Mouse (Mus musculus) hindbrain, embryonic 16.5 days (tissue): ENCODE data around the gene Mms22l. TPM values are rescaled to one million over a fixed set of nuclear protein-coding genes. Genes with fewer than 3 reads are reported as not detected.
"Not testable (repeated sequence)": the region's sequence is repeated elsewhere in the genome, so short reads cannot be mapped to it uniquely, and the experiment has no call there.

Experiments used
- ATAC-seq: fragments of 200-750 bp; cut with Nextera tagmentation; 2 replicates; pipeline ENCODE4 v1.8.0; 2017; ENCODE audit warnings: moderate TSS enrichment, moderate library complexity
- H3K27ac ChIP-seq: fragments of 300-500 bp; sonication (generic); 2 replicates; pipeline ENCODE4 v1.5.1; 2014; ENCODE audit warnings: low read depth, mild to moderate bottlenecking, control low read depth, low read length, moderate library complexity
- H3K27me3 ChIP-seq: fragments of 300-500 bp; sonication (generic); replicated peaks from 2 replicates; pipeline ENCODE4 v1.6.1; 2014; ENCODE audit warnings: low read length; ENCODE audit not compliant: control insufficient read depth, insufficient read depth
- H3K36me3 ChIP-seq: fragments of 300-500 bp; sonication (generic); 2 replicates; pipeline ENCODE4 v1.6.1; 2014; ENCODE audit warnings: mild to moderate bottlenecking, low read length, moderate library complexity, mixed read lengths; ENCODE audit not compliant: control insufficient read depth, insufficient read depth
- H3K4me1 ChIP-seq: fragments of 300-500 bp; sonication (generic); 2 replicates; pipeline ENCODE4 v1.6.1; 2014; ENCODE audit warnings: low read depth, low read length; ENCODE audit not compliant: control insufficient read depth, insufficient read depth
- H3K4me2 ChIP-seq: fragments of 300-500 bp; sonication (generic); 2 replicates; pipeline ENCODE4 v1.6.1; 2014; ENCODE audit warnings: mild to moderate bottlenecking, low read length, control low read depth, moderate library complexity
- H3K4me3 ChIP-seq: fragments of 300-500 bp; sonication (generic); 2 replicates; pipeline ENCODE4 v1.5.1; 2014; ENCODE audit warnings: mild to moderate bottlenecking, low read length, control low read depth, moderate library complexity
- H3K9ac ChIP-seq: fragments of 300-500 bp; sonication (generic); 2 replicates; pipeline ENCODE4 v1.6.1; 2014; ENCODE audit warnings: low read depth, mild to moderate bottlenecking, control low read depth, low read length, moderate library complexity
- H3K9me3 ChIP-seq: fragments of 300-500 bp; sonication (generic); 2 replicates; pipeline ENCODE4 v1.6.1; 2014; ENCODE audit warnings: mild to moderate bottlenecking, low read length, moderate library complexity; ENCODE audit not compliant: control insufficient read depth
- WGBS: fragments of 180-500 bp; shearing (Covaris S2); extraction: QIAGEN DNeasy Blood & Tissue Kit; methylation state at CpG from one replicate; pipeline ENCODE4 v1.1.7; 2014; 5-methylcytosine and 5-hydroxymethylcytosine counted together
- polyA plus RNA-seq: library from polyadenylated mRNA; unstranded; fragments of >200 nt; fragmentation: Nextera tagmentation; extraction: Ambion mirVana; gene quantifications from 2 replicates; pipeline ENCODE4 v1.2.1, GENCODE M21; 2015

The Mms22l gene
- polyA plus RNA-seq: 5.6 and 5.7 TPM in 2 replicates

DNA sequence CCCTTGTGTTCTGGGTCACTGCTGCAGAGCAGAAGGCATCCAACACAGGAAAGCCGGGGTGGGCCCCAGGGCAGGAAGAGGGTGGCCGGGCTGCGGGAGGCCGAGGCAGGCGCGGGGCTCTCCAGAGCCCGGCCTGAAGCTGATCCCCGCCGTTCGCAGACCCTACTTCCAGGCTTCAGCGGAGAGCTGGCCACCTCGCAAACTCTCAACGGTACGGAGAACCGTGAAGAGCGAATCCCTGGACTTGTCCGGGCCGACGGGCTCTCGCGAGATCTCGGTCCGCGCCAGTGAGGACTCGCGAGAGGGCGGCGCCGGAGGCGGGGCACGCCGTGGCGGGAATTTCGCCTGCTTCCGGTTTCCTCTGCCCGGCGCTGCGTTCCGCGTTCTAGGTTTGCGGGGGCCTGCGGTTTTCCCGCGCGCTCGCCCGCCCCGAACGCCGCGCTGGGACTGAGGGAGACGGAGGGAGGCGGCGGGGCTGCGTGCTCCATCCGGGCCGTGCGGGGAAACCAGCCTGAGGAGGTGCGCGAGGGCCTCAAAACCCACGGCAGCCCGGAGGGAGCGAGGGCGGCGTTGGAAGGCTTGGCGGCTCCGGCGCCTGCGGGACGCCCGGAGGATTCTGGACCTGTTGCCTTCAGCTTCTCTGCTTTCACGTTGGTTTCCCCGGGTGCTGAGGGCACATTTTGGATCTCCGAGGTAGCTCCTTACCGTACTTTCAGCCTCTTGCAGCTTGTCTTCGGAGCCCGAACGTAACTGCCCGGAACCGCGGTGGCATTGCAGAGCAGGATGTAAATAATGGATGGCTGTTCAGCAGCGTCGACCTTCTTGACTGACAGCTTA, at the start of gene Mms22l:
Mms22l (plus strand) TSS at position 336 of the 837 bp plus-strand sequence.
- Histone ChIP-seq H3K27me3 (no peaks in the 10 kb centered on the region), H3K4me3 (peak within 1 kb of the TSS; percentile 93), H3K9me3 (no peaks in the 10 kb centered on the region), H3K4me2 (peak within 1 kb of the TSS; percentile 93), H3K36me3 (no peaks in the 10 kb centered on the region), H3K9ac (peak within 1 kb of the TSS; percentile 81), H3K27ac (peak within 1 kb of the TSS; percentile 92), H3K4me1 (peaks cover 3% of the 10 kb centered on the region; the same call in 1 of the 2 replicates)
- ATAC-seq: peak; percentile 100
- under 1% methylated on average over 76 of the region's 83 CpGs for WGBS

DNA sequence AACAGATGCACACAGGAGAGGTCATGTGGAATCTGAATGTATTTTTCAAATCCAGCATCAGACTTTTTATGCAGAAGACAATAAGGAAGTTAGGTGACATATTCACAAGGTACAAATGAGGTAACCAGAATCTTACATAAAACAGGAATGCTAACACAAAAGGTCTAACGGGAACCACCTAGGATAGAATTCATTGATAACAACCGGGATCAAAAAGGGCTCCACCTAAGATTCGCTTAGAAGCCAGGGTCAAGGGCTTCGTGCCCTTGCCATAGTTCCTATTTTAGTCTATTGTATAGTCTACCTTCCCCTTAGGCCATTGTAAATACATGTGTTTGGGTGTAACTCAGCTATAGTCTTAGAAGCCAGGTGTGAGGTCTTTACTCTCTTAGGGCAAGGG, 12.2 kb upstream of the Mms22l start:
- H3K4me2 ChIP-seq, H3K4me1 ChIP-seq: not testable (repeated sequence)
- WGBS: 94% methylated on average over 4 of the region's 4 CpGs

DNA sequence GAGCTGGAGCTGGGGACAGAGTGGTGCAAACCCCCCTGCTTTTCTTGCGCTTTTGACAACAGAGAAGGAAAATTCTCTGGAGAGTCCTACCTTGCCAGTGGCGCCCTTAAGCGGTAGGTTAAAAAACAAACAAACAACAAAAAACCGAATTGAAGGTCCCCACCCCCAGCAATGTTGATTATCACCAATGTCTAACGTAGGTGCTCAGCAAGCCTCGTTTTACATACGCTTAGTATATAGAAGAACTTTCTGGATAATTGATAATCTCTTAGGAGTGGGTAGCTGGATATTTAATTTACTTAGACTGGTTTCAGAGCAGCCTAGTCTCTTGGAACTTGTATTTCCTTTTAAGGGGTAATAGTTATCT, 685 bp downstream of the Mms22l start:
- Histone ChIP-seq H3K4me3 (peak overlapping the region; percentile 93), H3K9ac (peak overlapping the region; percentile 81), H3K36me3 (no peaks in the 10 kb centered on the region), H3K4me2 (peak overlapping the region; percentile 93), H3K27me3 (no peaks in the 10 kb centered on the region), H3K9me3 (no peaks in the 10 kb centered on the region), H3K27ac (no peak overlapping the region; the same call in 1 of the 2 replicates), H3K4me1 (peaks cover 3% of the 10 kb centered on the region; the same call in 1 of the 2 replicates)
- no peak for ATAC-seq
- under 1% methylated on average over 7 of the region's 7 CpGs for WGBS

More for the DNA sequence above, 12.2 kb upstream of the Mms22l start:
- H3K9me3 ChIP-seq, H3K27me3 ChIP-seq, H3K9ac ChIP-seq, H3K4me3 ChIP-seq, H3K27ac ChIP-seq, ATAC-seq, H3K36me3 ChIP-seq: not testable (repeated sequence)

DNA sequence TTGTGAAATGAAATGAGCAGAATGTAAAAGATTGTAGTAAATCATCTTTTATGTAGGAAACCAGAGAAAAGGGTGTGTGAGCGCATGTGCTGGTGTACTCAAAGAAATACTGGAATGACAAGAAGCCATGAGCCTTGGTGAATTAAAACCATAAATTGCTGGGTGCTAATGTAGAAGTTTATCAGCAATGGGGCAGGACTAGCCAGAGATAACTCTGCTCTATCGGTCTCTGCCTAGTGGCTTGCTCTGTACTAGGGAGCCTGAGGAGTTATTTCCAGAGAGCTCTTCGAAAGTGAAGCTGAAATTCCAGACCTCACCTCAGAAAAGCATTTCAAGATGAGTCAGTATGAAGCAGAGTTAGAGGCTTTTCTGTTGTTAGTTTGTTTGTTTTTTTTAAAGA, 12.9 kb downstream of the Mms22l start:
- no peak for ATAC-seq
- 97% methylated on average over 3 of the region's 3 CpGs for WGBS

DNA sequence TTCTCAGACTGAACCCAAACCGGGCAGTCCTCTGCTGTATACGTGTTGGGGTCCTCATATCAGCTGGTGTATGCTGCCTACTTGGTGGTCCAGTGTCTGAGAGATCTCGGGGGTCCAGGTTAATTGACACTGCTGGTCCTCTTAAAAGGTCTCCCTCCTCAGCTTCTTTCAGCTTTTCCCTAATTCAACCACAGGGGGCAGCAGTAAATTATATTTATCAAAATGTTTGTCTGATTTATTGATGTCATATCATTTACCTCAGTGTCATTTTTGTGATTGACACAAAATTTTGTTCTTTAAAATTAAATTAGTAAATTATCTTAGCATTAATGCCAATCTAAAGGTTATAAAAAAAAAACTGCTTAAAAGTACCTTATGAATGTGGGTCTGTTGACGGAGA, 40.7 kb downstream of the Mms22l start:
- H3K4me2 ChIP-seq: no peak overlapping the region
- WGBS: 78% methylated on average over 4 of the region's 4 CpGs
- H3K4me1 ChIP-seq: no peaks in the 10 kb centered on the region
- no peak for ATAC-seq
- H3K9ac ChIP-seq: no peak overlapping the region
- no peak overlapping the region for H3K4me3 ChIP-seq
- H3K36me3 ChIP-seq: no peaks in the 10 kb centered on the region
- H3K27me3 ChIP-seq: no peaks in the 10 kb centered on the region
- no peaks in the 10 kb centered on the region for H3K9me3 ChIP-seq
- H3K27ac ChIP-seq: no peak overlapping the region

More for the DNA sequence above, 12.9 kb downstream of the Mms22l start:
- Histone ChIP-seq H3K9me3 (no peaks in the 10 kb centered on the region), H3K4me3 (no peak overlapping the region), H3K36me3 (no peaks in the 10 kb centered on the region), H3K4me1 (no peaks in the 10 kb centered on the region), H3K4me2 (no peak overlapping the region), H3K27me3 (no peaks in the 10 kb centered on the region), H3K9ac (no peak overlapping the region), H3K27ac (no peak overlapping the region)

DNA sequence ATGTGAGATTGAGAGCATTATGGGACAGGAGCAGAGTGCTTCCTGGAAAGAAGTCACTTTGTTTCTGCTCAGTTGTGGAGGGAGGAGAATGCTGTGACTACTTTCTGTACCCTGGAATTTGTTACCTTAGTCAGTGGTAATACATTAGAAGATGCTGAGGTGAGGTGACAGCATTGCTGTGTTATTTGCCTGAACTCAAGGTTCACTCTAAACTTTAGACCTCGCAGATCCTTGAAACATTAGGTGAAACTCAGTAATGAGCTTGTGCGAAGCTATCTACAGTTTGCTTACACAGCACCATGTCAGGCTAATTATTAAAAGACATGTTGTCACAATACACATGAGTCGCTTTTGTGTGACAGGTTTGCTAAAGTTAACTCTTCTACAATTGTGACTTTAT, 47.2 kb downstream of the Mms22l start:
- peaks cover 4% of the 10 kb centered on the region; the same call in 1 of the 2 replicates for H3K4me1 ChIP-seq
- 74% methylated on average over 3 of the region's 3 CpGs for WGBS
- no peak for ATAC-seq

DNA sequence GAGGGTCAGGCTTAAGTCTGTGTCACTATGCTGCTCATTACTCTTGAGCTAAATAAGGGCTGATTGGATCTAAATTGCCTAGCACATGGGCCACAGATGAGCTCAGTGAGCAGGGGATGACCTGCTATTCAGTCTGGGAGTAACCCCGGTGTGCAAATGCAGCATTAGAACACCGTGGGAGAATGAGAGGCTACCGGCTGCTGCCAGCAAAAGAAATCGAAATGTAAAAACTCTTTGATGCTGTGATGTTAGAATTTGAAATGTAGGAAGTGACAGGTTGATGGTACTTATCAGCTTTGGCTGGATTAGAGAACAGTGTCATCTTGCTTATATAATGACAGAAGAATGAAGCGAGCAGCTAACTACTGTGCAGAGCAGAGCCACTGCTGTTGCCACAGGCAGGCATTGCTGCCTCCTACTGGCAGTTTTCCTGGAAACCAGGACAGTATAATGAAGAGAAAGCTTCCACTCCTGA, 48.5 kb downstream of the Mms22l start:
- peak; percentile 98 for ATAC-seq
- no peaks in the 10 kb centered on the region for H3K36me3 ChIP-seq
- no peak overlapping the region for H3K27ac ChIP-seq
- H3K4me1 ChIP-seq: peaks cover 4% of the 10 kb centered on the region; the same call in 1 of the 2 replicates
- H3K9ac ChIP-seq: no peak overlapping the region
- H3K4me2 ChIP-seq: peak overlapping the region; percentile 29; the same call in 1 of the 2 replicates
- 0 out of 2 replicates have a peak overlapping the region, but pooled peaks have one; percentile 9 for H3K4me3 ChIP-seq
- 24% methylated on average over 5 of the region's 5 CpGs for WGBS
- H3K9me3 ChIP-seq: no peaks in the 10 kb centered on the region
- H3K27me3 ChIP-seq: no peaks in the 10 kb centered on the region

More for the DNA sequence above, 47.2 kb downstream of the Mms22l start:
- H3K27me3 ChIP-seq: no peaks in the 10 kb centered on the region
- H3K36me3 ChIP-seq: no peaks in the 10 kb centered on the region
- H3K4me2 ChIP-seq: no peak overlapping the region
- no peak overlapping the region for H3K4me3 ChIP-seq
- no peaks in the 10 kb centered on the region for H3K9me3 ChIP-seq
- H3K27ac ChIP-seq: no peak overlapping the region
- no peak overlapping the region for H3K9ac ChIP-seq

DNA sequence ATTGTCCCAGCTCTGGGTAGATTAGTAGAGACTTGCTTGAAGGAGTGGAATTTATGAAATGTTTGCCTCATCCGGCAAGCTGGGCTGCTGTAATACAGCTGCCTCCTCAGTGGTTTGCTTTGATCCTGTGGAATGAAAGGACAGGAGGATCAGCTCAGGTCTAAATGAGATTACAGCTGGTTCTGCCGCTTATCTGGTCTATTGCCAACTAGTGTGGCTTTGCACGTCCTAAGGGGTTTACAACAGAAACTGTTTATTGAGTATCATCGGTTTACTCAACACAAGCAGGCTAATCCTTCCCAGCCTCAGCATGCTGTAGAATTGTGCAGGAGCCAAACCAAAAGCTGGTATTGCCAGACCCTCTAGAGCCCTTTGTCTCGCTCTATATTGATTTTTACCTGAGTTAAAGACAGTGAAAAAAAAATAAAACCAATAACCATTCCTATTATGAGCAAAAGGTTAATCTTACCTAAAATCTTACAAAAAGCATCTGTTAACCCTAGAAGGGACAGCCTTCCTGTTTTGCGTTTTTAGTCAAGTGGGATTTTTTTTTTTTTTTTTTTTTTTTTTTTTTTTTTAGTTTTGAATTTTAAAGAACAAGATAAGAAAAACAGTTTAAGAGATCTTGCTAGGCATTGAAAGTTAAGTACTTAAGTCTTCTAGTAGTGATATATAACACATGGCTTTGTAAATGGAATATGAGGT, 60.0 kb downstream of the Mms22l start:
- Histone ChIP-seq H3K36me3 (no peaks in the 10 kb centered on the region), H3K27me3 (no peaks in the 10 kb centered on the region), H3K4me3 (no peak overlapping the region), H3K4me1 (no peaks in the 10 kb centered on the region), H3K4me2 (no peak overlapping the region), H3K9me3 (no peaks in the 10 kb centered on the region), H3K27ac (no peak overlapping the region), H3K9ac (no peak overlapping the region)
- 53% methylated on average over 6 of the region's 6 CpGs for WGBS
- 0 out of 2 replicates have a peak, but pooled peaks have one; percentile 45 for ATAC-seq

DNA sequence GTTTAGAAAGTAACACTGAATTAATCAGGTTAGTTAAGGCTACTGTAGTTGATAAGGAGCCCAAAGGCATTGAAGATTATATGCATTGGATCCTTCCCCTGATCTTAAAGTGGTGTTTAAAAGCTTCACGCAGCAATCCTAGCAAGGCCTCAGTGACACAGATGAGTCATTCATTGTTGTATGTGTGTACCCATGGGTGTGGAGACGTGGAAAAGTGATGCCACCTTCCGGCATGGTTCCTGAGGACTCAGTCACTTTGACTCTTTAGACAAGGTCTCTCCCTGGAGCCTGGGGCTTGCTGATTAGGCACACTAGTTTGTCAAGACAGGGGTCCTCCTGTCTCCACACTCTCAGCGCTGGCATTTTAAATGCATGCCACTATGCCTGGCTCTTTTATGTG, 60.9 kb downstream of the Mms22l start:
- no peak overlapping the region for H3K27ac ChIP-seq
- ATAC-seq: no peak
- H3K4me1 ChIP-seq: no peaks in the 10 kb centered on the region
- H3K27me3 ChIP-seq: no peaks in the 10 kb centered on the region
- H3K9me3 ChIP-seq: no peaks in the 10 kb centered on the region
- H3K4me2 ChIP-seq: no peak overlapping the region
- no peak overlapping the region for H3K4me3 ChIP-seq
- WGBS: 86% methylated on average over 4 of the region's 4 CpGs
- no peaks in the 10 kb centered on the region for H3K36me3 ChIP-seq
- no peak overlapping the region for H3K9ac ChIP-seq
